Mouse (Mus musculus): ENCODE results near the gene Baiap2l1. TPM values are rescaled to one million over a fixed set of nuclear protein-coding genes. Genes with fewer than 3 reads are reported as not detected.

Gene Baiap2l1
- total RNA-seq, 2 experiments from 2014 or later: not detected

Other genes with a start within 250 kb of the Baiap2l1 start
- gene Bhlha15, start 167.8 kb downstream of the Baiap2l1 start, total RNA-seq (2014; fragmentation: Nextera tagmentation): not detected in 2 replicates
- 0.05 TPM in 1 of 2 replicates, not detected in the other for gene Bhlha15, start 167.8 kb downstream of the Baiap2l1 start, total RNA-seq (2017)
- gene Tecpr1, start 134.5 kb downstream of the Baiap2l1 start, total RNA-seq (2014; fragmentation: Nextera tagmentation): 3.8 and 9.4 TPM in 2 replicates
- 1.7 and 5.1 TPM in 2 replicates for gene Tecpr1, start 134.5 kb downstream of the Baiap2l1 start, total RNA-seq (2017)
- gene Bri3, start 113.7 kb downstream of the Baiap2l1 start, total RNA-seq (2014; fragmentation: Nextera tagmentation): 29.3 and 44.6 TPM in 2 replicates
- gene Bri3, start 113.7 kb downstream of the Baiap2l1 start, total RNA-seq (2017): 11.2 and 17.9 TPM in 2 replicates
- gene Nptx2, start 187.8 kb upstream of the Baiap2l1 start, total RNA-seq (2014; fragmentation: Nextera tagmentation): not detected in 2 replicates
- not detected in 2 replicates for gene Nptx2, start 187.8 kb upstream of the Baiap2l1 start, total RNA-seq (2017)